Mouse (Mus musculus) myocyte (in vitro differentiated cells): ENCODE measurements around the gene Itpr1.

ENCODE experiments used
- CEBPB ChIP-seq: IDR thresholded peaks from 2 replicates; pipeline ENCODE4 v1.6.1; 2011; ENCODE audit warnings: mild to moderate bottlenecking, moderate library complexity; ENCODE audit not compliant: poor library complexity, insufficient read depth, severe bottlenecking
- E2F4 ChIP-seq: IDR thresholded peaks from one replicate; pipeline ENCODE4 v1.6.1; 2011; ENCODE audit warnings: mild to moderate bottlenecking, control low read depth, moderate library complexity; ENCODE audit not compliant: insufficient read depth
- MAX ChIP-seq: IDR thresholded peaks from one replicate; pipeline ENCODE4 v1.6.1; 2011; ENCODE audit warnings: low read depth, mild to moderate bottlenecking, control low read depth
- MYOD1 ChIP-seq, 3 experiments: IDR thresholded peaks; one replicate each; pipeline ENCODE4 v1.6.1; 2011; ENCODE audit warnings: control low read depth in 2 of 3, low read depth in 2 of 3, mild to moderate bottlenecking in 2 of 3, moderate library complexity in 1 of 3; ENCODE audit not compliant: insufficient read length in 2 of 3, control insufficient read depth in 1 of 3
- MYOG ChIP-seq, 3 experiments: IDR thresholded peaks; one replicate each; pipeline ENCODE4 v1.6.1; 2011; ENCODE audit warnings: control low read depth in 2 of 3, low read depth in 2 of 3, mild to moderate bottlenecking in 2 of 3; ENCODE audit not compliant: insufficient read length in 2 of 3, control insufficient read depth in 1 of 3, insufficient read depth in 1 of 3
- POLR2A ChIP-seq: IDR thresholded peaks from one replicate; pipeline ENCODE4 v1.6.1; 2011; ENCODE audit warnings: low read depth, mild to moderate bottlenecking, control low read depth, moderate library complexity; ENCODE audit not compliant: insufficient read length
- POLR2AphosphoS2 ChIP-seq: IDR thresholded peaks from one replicate; pipeline ENCODE4 v1.6.1; 2011; ENCODE audit warnings: low read depth, control low read depth; ENCODE audit not compliant: insufficient read length
- REST ChIP-seq: IDR thresholded peaks from one replicate; pipeline ENCODE4 v1.6.1; 2011; ENCODE audit warnings: mild to moderate bottlenecking, control low read depth, moderate library complexity; ENCODE audit not compliant: insufficient read depth, insufficient read length
- SRF ChIP-seq: IDR thresholded peaks from one replicate; pipeline ENCODE4 v1.6.1; 2011; ENCODE audit warnings: low read depth; ENCODE audit not compliant: control insufficient read depth, insufficient read length
- TCF12 ChIP-seq: IDR thresholded peaks from one replicate; pipeline ENCODE4 v1.6.1; 2011; ENCODE audit warnings: mild to moderate bottlenecking, control low read depth; ENCODE audit not compliant: poor library complexity, insufficient read depth, severe bottlenecking
- TCF3 ChIP-seq: IDR thresholded peaks from one replicate; pipeline ENCODE4 v1.6.1; 2011; ENCODE audit warnings: low read depth, control low read depth; ENCODE audit not compliant: insufficient read length
- USF1 ChIP-seq: IDR thresholded peaks from one replicate; pipeline ENCODE4 v1.6.1; 2011; ENCODE audit warnings: low read depth, mild to moderate bottlenecking, control low read depth, moderate library complexity

- TF ChIP-seq MYOD1 (IDR thresholded peaks at IDR 0.05; ENCODE audit: control insufficient read depth in 1 of 3, insufficient read length in 2 of 3, low read depth in 2 of 3), result no peak
- no peak for TF ChIP-seq TCF3
- no peak for TF ChIP-seq POLR2A
- no peak for TF ChIP-seq USF1
- TF ChIP-seq MAX, result no peak
- TF ChIP-seq REST, result no peak
- TF ChIP-seq TCF12, result no peak
- TF ChIP-seq CEBPB, result no peak
- no peak for TF ChIP-seq POLR2AphosphoS2
- TF ChIP-seq E2F4, result no peak
- no peak for TF ChIP-seq MYOG (IDR thresholded peaks at IDR 0.05; ENCODE audit: control insufficient read depth in 1 of 3, insufficient read depth in 1 of 3, insufficient read length in 2 of 3, low read depth in 2 of 3)
- TF ChIP-seq SRF, result no peak
Observed at GRCm38 (mm10) chr6:108371347-108371893, 158.5 kb downstream of the Itpr1 start.
